Comparison of ENCODE assay signal across 13 mouse cellular contexts in the genomic region with DNA sequence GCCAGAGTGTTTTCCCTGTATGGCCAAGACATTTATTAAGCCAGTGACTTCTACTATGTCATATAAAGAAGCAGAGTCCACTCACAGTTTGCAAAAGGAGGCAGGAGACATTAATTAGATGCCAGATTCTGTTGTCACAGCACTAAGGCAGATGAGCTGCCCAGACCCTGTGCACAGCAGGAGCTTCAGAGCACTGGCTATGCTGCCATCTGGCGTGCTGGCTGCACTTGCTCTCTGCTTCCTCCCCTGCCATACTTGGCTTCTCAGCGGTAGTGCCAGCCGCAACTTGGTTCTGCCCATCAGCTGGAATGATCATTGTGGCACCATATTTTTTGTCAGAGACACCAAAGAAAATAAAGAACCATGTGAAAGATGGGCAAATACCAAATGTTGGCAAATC. TPM values are rescaled to one million over a fixed set of nuclear protein-coding genes. Genes with fewer than 3 reads are reported as not detected.
DNase-seq lines count a peak whose midpoint lies in the region; ATAC-seq lines count a peak whose summit lies in the region.
"Had no signal": no experiment of that assay in that cellular context is flagged by ENCODE, and none has a peak within 500 bp of the region (broad histone marks: within the 10 kb centered on the region; RNA-seq: fewer than 3 reads in every experiment).

No protein-coding gene starts in this region.

- ATAC-seq in inflammation-experienced regulatory T-cells, adult 6 months = no peak

- peak; percentile 17 for DNase-seq in layer of hippocampus, adult 11-12 months (ENCODE audit: low spot score)
- DNase-seq in layer of hippocampus, adult 9-10 months (ENCODE audit: low spot score) = no peak
- DNase-seq in cerebellum, postnatal 14 days = peak; percentile 88 to 93
- DNase-seq in layer of hippocampus, postnatal 10 days (ENCODE audit: low spot score in 2 of 2) = peak; percentile 44 to 57
- peak; percentile 11 for DNase-seq in retina, postnatal 7 days (ENCODE audit: low read depth, low spot score)
- DNase-seq in thymus, postnatal 36 days = no peak
- DNase-seq in urinary bladder, adult 18-20 months (ENCODE audit: low spot score in 2 of 2) = no peak

RNA-seq across cellular contexts. Expression of gene Olfr1370, which starts 41.6 kb away (rescaled TPM):
- not detected for total RNA-seq in layer of hippocampus, postnatal 10 days (2021)
- polyA plus RNA-seq in inflammation-experienced regulatory T-cells, adult 6 months (2017; shearing (Covaris generic)) = under 1 TPM in 1 of 3 experiments, not detected in 2; 0.26 TPM
- total RNA-seq: adrenal gland, adult 18-20 months; CH12.LX; left cerebral cortex, adult 8-10 months had no signal
- polyA plus RNA-seq: heart, embryonic 13.5 days; macrophage had no signal

Comparison
In these comparisons a context has a peak if more than half of its experiments do, and no peak if none do; other contexts are left out.
1. DNase-seq: peak in layer of hippocampus, adult 11-12 months (single experiment), cerebellum, postnatal 14 days (2 of 2), layer of hippocampus, postnatal 10 days (2 of 2) and retina, postnatal 7 days (single experiment); none in layer of hippocampus, adult 9-10 months (single experiment), thymus, postnatal 36 days (0 of 2) and urinary bladder, adult 18-20 months (0 of 2).